Comparison of ENCODE assay signal across 19 mouse cellular contexts in genomic region chr13:46363456-46364201, GRCm38 (mm10). TPM values are rescaled to one million over a fixed set of nuclear protein-coding genes. Genes with fewer than 3 reads are reported as not detected.
A peak's percentile ranks its signal among the peaks of the same experiment; 100 is the strongest.
DNase-seq lines count a peak whose midpoint lies in the region; ATAC-seq and TF ChIP-seq lines count a peak whose summit lies in the region.
"Had no signal": no experiment of that assay in that cellular context is flagged by ENCODE, and none has a peak within 500 bp of the region (broad histone marks: within the 10 kb centered on the region; RNA-seq: fewer than 3 reads in every experiment).

No protein-coding gene starts in this region.

- no peak overlapping the region for H3K27ac ChIP-seq in midbrain, embryonic 14.5 days (replicated peaks; ENCODE audit: low read depth, low read length)
- H3K27ac ChIP-seq: heart, embryonic 10.5 days; kidney, postnatal 0 days; neural tube, embryonic 15.5 days had no signal

- H3K4me1 ChIP-seq in midbrain, embryonic 14.5 days (ENCODE audit: control insufficient read depth, insufficient read depth, low read length), result peaks cover 4% of the 10 kb centered on the region; the same call in 1 of the 2 replicates
- H3K4me1 ChIP-seq: neural tube, embryonic 15.5 days had no signal

- no peak for ATAC-seq in midbrain, embryonic 14.5 days (ENCODE audit: low FRiP score, low TSS enrichment)

- H3K27me3 ChIP-seq in midbrain, embryonic 14.5 days (ENCODE audit: control insufficient read depth, insufficient read depth, low read length), result no peaks in the 10 kb centered on the region
- H3K27me3 ChIP-seq: neural tube, embryonic 15.5 days had no signal

- no peak overlapping the region for H3K4me2 ChIP-seq in midbrain, embryonic 14.5 days (ENCODE audit: low read length)
- H3K4me2 ChIP-seq: neural tube, embryonic 15.5 days had no signal

- H3K9me3 ChIP-seq in midbrain, embryonic 14.5 days (ENCODE audit: control insufficient read depth, low read length), result no peaks in the 10 kb centered on the region
- H3K9me3 ChIP-seq: heart, embryonic 10.5 days; neural tube, embryonic 15.5 days had no signal

- WGBS in midbrain, embryonic 14.5 days, result 92% methylated on average over 13 of the region's 13 CpGs

- no peak for TF ChIP-seq POLR2A in brain, embryonic 14.5 days (IDR thresholded peaks at IDR 0.05; ENCODE audit: borderline replicate concordance, extremely low read depth, insufficient read depth, insufficient read length, poor library complexity, severe bottlenecking)

- no peak overlapping the region for H3K9ac ChIP-seq in midbrain, embryonic 14.5 days (replicated peaks; ENCODE audit: low read length)
- H3K9ac ChIP-seq: neural tube, embryonic 15.5 days had no signal

- intact Hi-C loops in left cerebral cortex, postnatal 36 days (cut with DNase I), result no loop called here

- H3K4me3 ChIP-seq in midbrain, embryonic 14.5 days (replicated peaks; ENCODE audit: low read depth, low read length), result no peak overlapping the region
- H3K4me3 ChIP-seq: heart, embryonic 10.5 days; neural tube, embryonic 15.5 days had no signal

- peak; percentile 32 to 67 for DNase-seq in layer of hippocampus, adult 18-20 months (ENCODE audit: low spot score in 2 of 2)
- DNase-seq in layer of hippocampus, adult 9-10 months (ENCODE audit: low spot score), result no peak
- peak; percentile 59 for DNase-seq in brain, embryonic 14.5 days (ENCODE audit: low read depth)
- peak; percentile 40 to 74 for DNase-seq in frontal cortex, postnatal 36 days (ENCODE audit: low spot score in 2 of 2)
- peak; percentile 31 to 62 for DNase-seq in left cerebral cortex, postnatal 36 days (ENCODE audit: low spot score in 2 of 2)
- no peak for DNase-seq in adrenal gland, postnatal 4 days (ENCODE audit: low spot score in 2 of 2)
- no peak for DNase-seq in midbrain, embryonic 14.5 days
- no peak for DNase-seq in retina, embryonic 14.5 days (ENCODE audit: low spot score)
- DNase-seq: adrenal gland, postnatal 25 days; cerebellum, adult 11 months; heart, postnatal 36 days; thymus, postnatal 25 days had no signal

- H3K36me3 ChIP-seq in midbrain, embryonic 14.5 days (ENCODE audit: control insufficient read depth, insufficient read depth, low read length), result no peaks in the 10 kb centered on the region
- H3K36me3 ChIP-seq: heart, embryonic 10.5 days; neural tube, embryonic 15.5 days had no signal

- no peak for TF ChIP-seq CTCF in brain, embryonic 14.5 days (IDR thresholded peaks at IDR 0.05; ENCODE audit: borderline replicate concordance, extremely low read depth, insufficient read depth, insufficient read length)

RNA-seq across cellular contexts. Expression of gene Rbm24, which starts 54.6 kb away (rescaled TPM):
- total RNA-seq in layer of hippocampus, adult 18-20 months (2021), result 10 to 100 TPM; 21.8 to 22.1 TPM
- polyA plus RNA-seq in brain, embryonic 14.5 days (2012; rRNA removed), result 8.3 and 15.2 TPM in 2 replicates
- 10 to 100 TPM; 19.7 to 23.8 TPM for total RNA-seq in left cerebral cortex, postnatal 36 days (2021)
- 10 to 100 TPM in 1 of 2 experiments, 1 to 10 TPM in 1; 5.1 to 15.0 TPM for total RNA-seq in adrenal gland, postnatal 4 days (2021)
- polyA plus RNA-seq in midbrain, embryonic 14.5 days (2014; fragmentation: Nextera tagmentation; extraction: Ambion mirVana), result 3.6 and 4.0 TPM in 2 replicates
- total RNA-seq: common myeloid progenitor, adult 5-6 weeks; megakaryocyte-erythroid progenitor cell, adult 5-6 weeks; MEL; monocyte, adult 5-6 weeks had no signal

Comparison
In these comparisons a context has a peak if more than half of its experiments do, and no peak if none do; other contexts are left out.
1. DNase-seq: peak in layer of hippocampus, adult 18-20 months (2 of 2), brain, embryonic 14.5 days (single experiment), frontal cortex, postnatal 36 days (2 of 2) and left cerebral cortex, postnatal 36 days (2 of 2); none in layer of hippocampus, adult 9-10 months (single experiment), adrenal gland, postnatal 4 days (0 of 2), midbrain, embryonic 14.5 days (single experiment) and retina, embryonic 14.5 days (single experiment).